Mouse (Mus musculus): ENCODE measurements around the gene Cryzl1. TPM values are rescaled to one million over a fixed set of nuclear protein-coding genes. Genes with fewer than 3 reads are reported as not detected.
A peak's percentile ranks its signal among the peaks of the same experiment; 100 is the strongest.

Cryzl1 gene
- polyA plus RNA-seq, 1 experiment from 2014 or later = 62.2 TPM

GRCm38 (mm10) chr16:91657285-91657684 lies 71.5 kb downstream of the Cryzl1 start:
- ATAC-seq (ENCODE audit: insufficient read depth, low FRiP score) = no peak
- H3K4me1 ChIP-seq (ENCODE audit: control insufficient read depth, insufficient read depth, low read length) = no peaks in the 10 kb centered on the region; the same call in 1 of the 2 replicates
- WGBS = 97% methylated on average over 17 of the region's 17 CpGs

DNA sequence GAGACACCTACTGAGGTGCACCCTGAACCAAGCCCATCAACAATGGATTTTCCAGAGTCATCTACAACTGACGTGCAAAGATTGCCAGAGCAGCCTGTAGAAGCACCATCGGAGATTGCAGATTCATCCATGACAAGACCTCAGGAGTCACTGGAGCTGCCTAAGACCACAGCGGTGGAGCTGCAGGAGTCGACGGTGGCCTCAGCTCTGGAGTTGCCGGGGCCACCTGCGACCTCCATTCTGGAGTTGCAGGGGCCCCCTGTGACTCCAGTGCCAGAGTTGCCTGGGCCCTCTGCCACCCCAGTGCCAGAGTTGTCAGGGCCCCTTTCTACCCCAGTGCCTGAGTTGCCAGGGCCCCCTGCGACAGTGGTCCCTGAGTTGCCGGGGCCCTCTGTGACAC lies 73.5 kb downstream of the Cryzl1 start:
- Histone ChIP-seq H3K27me3 (ENCODE audit: control insufficient read depth, insufficient read depth, low read length) (no peaks in the 10 kb centered on the region), H3K9ac (ENCODE audit: low read length) (no peak overlapping the region), H3K4me1 (ENCODE audit: control insufficient read depth, insufficient read depth, low read length) (peaks cover 3% of the 10 kb centered on the region; the same call in 1 of the 2 replicates), H3K27ac (ENCODE audit: low read length) (no peak overlapping the region), H3K36me3 (ENCODE audit: control insufficient read depth, insufficient read depth, low read length) (peaks cover 68% of the 10 kb centered on the region), H3K9me3 (replicated peaks; ENCODE audit: control insufficient read depth, low read length) (peaks cover 5% of the 10 kb centered on the region; the same call in 1 of the 2 replicates), H3K4me3 (replicated peaks; ENCODE audit: low read length) (no peak overlapping the region), H3K4me2 (ENCODE audit: low read depth, low read length) (no peak overlapping the region)
- WGBS = 96% methylated on average over 9 of the region's 9 CpGs
- ATAC-seq (ENCODE audit: insufficient read depth, low FRiP score) = no peak

More at GRCm38 (mm10) chr16:91657285-91657684, 71.5 kb downstream of the Cryzl1 start:
- Histone ChIP-seq H3K27me3 (ENCODE audit: control insufficient read depth, insufficient read depth, low read length) (no peaks in the 10 kb centered on the region), H3K9me3 (replicated peaks; ENCODE audit: control insufficient read depth, low read length) (peaks cover 5% of the 10 kb centered on the region; the same call in 1 of the 2 replicates), H3K36me3 (ENCODE audit: control insufficient read depth, insufficient read depth, low read length) (peaks cover 74% of the 10 kb centered on the region), H3K9ac (ENCODE audit: low read length) (no peak overlapping the region), H3K27ac (ENCODE audit: low read length) (no peak overlapping the region), H3K4me2 (ENCODE audit: low read depth, low read length) (no peak overlapping the region), H3K4me3 (replicated peaks; ENCODE audit: low read length) (no peak overlapping the region)

DNA sequence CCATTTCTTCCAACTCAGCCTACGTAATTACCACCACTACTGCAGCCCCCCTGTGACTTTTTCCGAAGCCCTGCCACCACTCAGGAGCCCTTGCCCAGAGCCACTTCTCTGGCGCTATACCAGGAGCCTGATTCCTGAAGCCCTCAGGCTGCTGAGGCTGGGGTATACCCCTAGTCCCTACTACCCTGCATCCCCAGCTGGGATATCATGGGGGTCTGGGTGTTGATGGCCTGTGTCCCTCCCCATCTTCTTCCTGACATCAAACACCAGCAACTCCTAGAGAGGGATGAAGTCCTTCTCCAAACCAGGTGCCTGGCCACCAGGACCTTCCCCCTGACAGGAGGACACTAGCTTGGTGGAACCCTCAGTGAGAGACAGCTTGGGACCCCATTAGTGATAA lies 76.6 kb downstream of the Cryzl1 start:
- Histone ChIP-seq H3K4me3 (replicated peaks; ENCODE audit: low read length) (no peak overlapping the region), H3K27ac (ENCODE audit: low read length) (no peak overlapping the region), H3K4me2 (ENCODE audit: low read depth, low read length) (no peak overlapping the region), H3K9ac (ENCODE audit: low read length) (no peak overlapping the region), H3K36me3 (ENCODE audit: control insufficient read depth, insufficient read depth, low read length) (peaks cover 37% of the 10 kb centered on the region), H3K27me3 (ENCODE audit: control insufficient read depth, insufficient read depth, low read length) (no peaks in the 10 kb centered on the region), H3K4me1 (ENCODE audit: control insufficient read depth, insufficient read depth, low read length) (peaks cover 7% of the 10 kb centered on the region), H3K9me3 (replicated peaks; ENCODE audit: control insufficient read depth, low read length) (no peaks in the 10 kb centered on the region)
- WGBS = 89% methylated on average over 3 of the region's 3 CpGs
- no peak for ATAC-seq (ENCODE audit: insufficient read depth, low FRiP score)

DNA sequence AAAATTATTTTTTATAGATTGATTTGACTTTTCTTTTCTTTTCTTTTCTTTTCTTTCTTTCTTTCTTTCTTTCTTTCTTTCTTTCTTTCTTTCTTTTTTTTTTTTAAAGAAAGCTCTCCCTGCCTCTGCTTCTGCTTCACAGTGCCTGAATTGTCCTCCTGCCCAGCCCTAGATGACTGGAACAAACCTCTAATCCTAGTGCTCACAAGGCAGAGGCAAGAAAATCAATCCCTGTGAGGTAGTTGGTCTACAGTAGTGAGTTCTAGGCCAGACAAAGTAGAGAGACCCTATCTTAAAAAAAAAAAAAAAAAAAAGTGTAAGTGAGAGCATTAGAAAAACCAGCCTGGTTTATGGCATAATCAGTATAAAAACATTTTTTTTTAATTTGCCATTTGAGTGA lies 79.0 kb downstream of the Cryzl1 start:
- no peaks in the 10 kb centered on the region for H3K9me3 ChIP-seq (replicated peaks; ENCODE audit: control insufficient read depth, low read length)
- no peak overlapping the region for H3K4me2 ChIP-seq (ENCODE audit: low read depth, low read length)
- H3K4me1 ChIP-seq (ENCODE audit: control insufficient read depth, insufficient read depth, low read length) = peaks cover 7% of the 10 kb centered on the region
- H3K36me3 ChIP-seq (ENCODE audit: control insufficient read depth, insufficient read depth, low read length) = peaks cover 13% of the 10 kb centered on the region
- no peak for ATAC-seq (ENCODE audit: insufficient read depth, low FRiP score)
- no peak overlapping the region for H3K4me3 ChIP-seq (replicated peaks; ENCODE audit: low read length)
- H3K27me3 ChIP-seq (ENCODE audit: control insufficient read depth, insufficient read depth, low read length) = no peaks in the 10 kb centered on the region
- no peak overlapping the region for H3K27ac ChIP-seq (ENCODE audit: low read length)
- no peak overlapping the region for H3K9ac ChIP-seq (ENCODE audit: low read length)

DNA sequence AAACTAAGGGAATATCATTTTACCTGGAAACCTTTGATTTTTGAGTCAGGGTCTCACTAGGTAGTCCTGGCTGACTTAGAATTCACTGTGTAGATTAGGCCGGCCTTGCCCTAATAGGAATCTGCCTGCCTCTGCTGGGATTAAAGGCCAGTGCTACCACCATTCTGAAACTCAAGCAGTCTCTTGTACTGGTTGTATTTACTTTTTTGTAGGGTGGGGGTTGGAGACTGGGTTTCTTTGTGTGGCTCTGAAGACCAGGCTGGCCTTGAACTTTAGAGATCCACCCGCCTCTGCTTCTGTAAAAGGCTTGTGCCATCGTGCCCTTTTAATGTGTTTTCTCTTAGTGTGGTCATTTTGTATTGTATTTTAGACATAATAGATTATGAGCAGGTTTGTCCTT lies 79.5 kb downstream of the Cryzl1 start:
- 43% methylated on average over 3 of the region's 3 CpGs for WGBS
- Histone ChIP-seq H3K9ac (ENCODE audit: low read length) (0 out of 2 replicates have a peak overlapping the region, but pooled peaks have one; percentile 8), H3K4me1 (ENCODE audit: control insufficient read depth, insufficient read depth, low read length) (peaks cover 7% of the 10 kb centered on the region), H3K4me3 (replicated peaks; ENCODE audit: low read length) (peak overlapping the region; percentile 79), H3K36me3 (ENCODE audit: control insufficient read depth, insufficient read depth, low read length) (peaks cover 11% of the 10 kb centered on the region), H3K4me2 (ENCODE audit: low read depth, low read length) (peak overlapping the region; percentile 58), H3K27me3 (ENCODE audit: control insufficient read depth, insufficient read depth, low read length) (no peaks in the 10 kb centered on the region), H3K9me3 (replicated peaks; ENCODE audit: control insufficient read depth, low read length) (no peaks in the 10 kb centered on the region), H3K27ac (ENCODE audit: low read length) (no peak overlapping the region)
- ATAC-seq (ENCODE audit: insufficient read depth, low FRiP score) = no peak

DNA sequence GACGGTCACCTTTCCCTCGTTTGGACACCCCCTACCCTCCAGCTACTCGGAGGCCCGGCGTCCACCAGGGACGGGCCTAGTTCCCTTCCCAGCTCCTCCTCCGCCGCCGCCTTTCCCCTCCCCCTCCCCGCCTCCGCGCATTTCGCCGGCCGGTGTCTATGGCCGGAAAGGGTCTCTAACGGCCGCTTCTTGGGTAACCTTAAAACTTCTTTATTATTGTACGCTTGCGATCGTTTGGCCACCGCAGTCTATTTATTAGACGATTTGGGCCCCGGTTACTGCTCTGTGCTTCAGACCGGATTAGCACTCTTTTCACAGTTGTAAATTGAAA lies 80.6 kb downstream of the Cryzl1 start:
- H3K4me1 ChIP-seq (ENCODE audit: control insufficient read depth, insufficient read depth, low read length) = peaks cover 7% of the 10 kb centered on the region
- peaks cover 11% of the 10 kb centered on the region for H3K36me3 ChIP-seq (ENCODE audit: control insufficient read depth, insufficient read depth, low read length)
- H3K27me3 ChIP-seq (ENCODE audit: control insufficient read depth, insufficient read depth, low read length) = no peaks in the 10 kb centered on the region
- H3K4me2 ChIP-seq (ENCODE audit: low read depth, low read length) = peak overlapping the region; percentile 58
- no peaks in the 10 kb centered on the region for H3K9me3 ChIP-seq (replicated peaks; ENCODE audit: control insufficient read depth, low read length)
- H3K9ac ChIP-seq (ENCODE audit: low read length) = peak overlapping the region; percentile 94
- 1% methylated on average over 25 of the region's 25 CpGs for WGBS
- H3K4me3 ChIP-seq (replicated peaks; ENCODE audit: low read length) = peak overlapping the region; percentile 79
- ATAC-seq (ENCODE audit: insufficient read depth, low FRiP score) = peak; percentile 40
- H3K27ac ChIP-seq (ENCODE audit: low read length) = peak overlapping the region; percentile 100

- H3K4me3 ChIP-seq (replicated peaks; ENCODE audit: low read length) = peak within 1 kb of the TSS; percentile 79
- H3K9me3 ChIP-seq (replicated peaks; ENCODE audit: control insufficient read depth, low read length) = no peaks in the 10 kb centered on the region
- WGBS = under 1% methylated on average over 69 of the region's 70 CpGs
- peak within 1 kb of the TSS; percentile 94 for H3K9ac ChIP-seq (ENCODE audit: low read length)
- ATAC-seq (ENCODE audit: insufficient read depth, low FRiP score) = peak; percentile 96
- H3K27me3 ChIP-seq (ENCODE audit: control insufficient read depth, insufficient read depth, low read length) = no peaks in the 10 kb centered on the region
- peaks cover 11% of the 10 kb centered on the region for H3K36me3 ChIP-seq (ENCODE audit: control insufficient read depth, insufficient read depth, low read length)
- peak within 1 kb of the TSS; percentile 99 for H3K4me2 ChIP-seq (ENCODE audit: low read depth, low read length)
- H3K27ac ChIP-seq (ENCODE audit: low read length) = peak within 1 kb of the TSS; percentile 100
- peaks cover 7% of the 10 kb centered on the region for H3K4me1 ChIP-seq (ENCODE audit: control insufficient read depth, insufficient read depth, low read length)
These were observed 81.1 kb downstream of the Cryzl1 start, which contains the start of gene Son for GRCm38 (mm10) chr16:91647461-91648219. Gene Son (plus strand): TSS chr16:91647506.

DNA sequence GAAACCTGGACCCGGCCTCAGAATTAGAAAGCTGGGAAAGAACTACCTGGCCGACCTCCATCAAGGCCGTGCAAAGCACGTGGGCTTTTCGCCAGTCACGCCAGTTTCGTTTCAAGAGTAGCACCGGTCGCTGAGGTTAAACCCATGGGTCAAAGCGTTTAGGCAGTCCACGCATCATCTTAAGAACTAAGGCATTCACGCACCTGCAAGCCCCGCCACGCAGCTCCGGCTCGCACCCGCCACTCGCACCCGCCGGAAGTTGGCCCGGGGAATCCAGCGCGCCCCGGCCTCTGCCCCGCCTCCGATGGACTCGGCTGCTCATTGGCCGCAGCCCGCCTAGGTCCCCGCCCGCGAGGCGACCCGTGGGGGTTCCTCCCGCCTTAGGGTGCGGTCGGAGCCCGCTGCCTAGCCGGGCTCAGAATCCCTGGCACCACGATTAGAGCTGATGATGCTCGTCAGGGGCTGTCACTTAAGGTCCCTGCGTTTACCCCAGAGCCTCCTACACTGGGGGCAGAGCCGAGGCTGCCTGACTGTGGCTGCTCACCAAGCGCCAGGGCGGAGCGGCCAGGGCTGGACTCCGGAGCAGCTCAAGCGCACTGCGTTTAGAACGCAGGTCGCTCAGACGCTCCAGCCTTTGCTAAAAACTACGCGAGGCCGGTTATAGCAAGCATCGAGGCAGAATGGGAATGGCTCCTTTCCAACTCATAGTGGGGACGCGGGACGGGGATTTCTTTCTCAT lies 81.9 kb downstream of the Cryzl1 start, which contains the start of gene Gart:
Gene Gart, minus strand, starts transcription at position 272 of the 739 bp plus-strand sequence.
- H3K4me2 ChIP-seq (ENCODE audit: low read depth, low read length) = peak within 1 kb of the TSS; percentile 99
- no peaks in the 10 kb centered on the region for H3K9me3 ChIP-seq (replicated peaks; ENCODE audit: control insufficient read depth, low read length)
- peak within 1 kb of the TSS; percentile 79 for H3K4me3 ChIP-seq (replicated peaks; ENCODE audit: low read length)
- under 1% methylated on average over 59 of the region's 59 CpGs for WGBS
- no peaks in the 10 kb centered on the region for H3K27me3 ChIP-seq (ENCODE audit: control insufficient read depth, insufficient read depth, low read length)
- H3K36me3 ChIP-seq (ENCODE audit: control insufficient read depth, insufficient read depth, low read length) = peaks cover 3% of the 10 kb centered on the region; the same call in 1 of the 2 replicates
- peak within 1 kb of the TSS; percentile 94 for H3K9ac ChIP-seq (ENCODE audit: low read length)
- peak within 1 kb of the TSS; percentile 100 for H3K27ac ChIP-seq (ENCODE audit: low read length)
- ATAC-seq (ENCODE audit: insufficient read depth, low FRiP score) = peak; percentile 91
- peaks cover 4% of the 10 kb centered on the region for H3K4me1 ChIP-seq (ENCODE audit: control insufficient read depth, insufficient read depth, low read length)
